Comparison of ENCODE assay signal across 18 mouse cellular contexts in genomic region chr14:29028391-29029106, GRCm38 (mm10). TPM values are rescaled to one million over a fixed set of nuclear protein-coding genes. Genes with fewer than 3 reads are reported as not detected.
DNase-seq lines count a peak whose midpoint lies in the region; ATAC-seq and TF ChIP-seq lines count a peak whose summit lies in the region.
"Had no signal": no experiment of that assay in that cellular context is flagged by ENCODE, and none has a peak within 500 bp of the region (broad histone marks: within the 10 kb centered on the region; RNA-seq: fewer than 3 reads in every experiment).

No protein-coding gene starts in this region.

- no peak overlapping the region for H3K4me3 ChIP-seq in hindbrain, embryonic 10.5 days
- no peak overlapping the region for H3K4me3 ChIP-seq in hindbrain, embryonic 16.5 days (ENCODE audit: low read length)
- H3K4me3 ChIP-seq in embryonic facial prominence, embryonic 11.5 days (ENCODE audit: low read depth, low read length): no peak overlapping the region
- H3K4me3 ChIP-seq in forebrain, embryonic 16.5 days (replicated peaks; ENCODE audit: low read length): no peak overlapping the region
- H3K4me3 ChIP-seq in limb, embryonic 11.5 days (ENCODE audit: low read depth, low read length): no peak overlapping the region
- H3K4me3 ChIP-seq in heart, adult 2 months: no peak overlapping the region
- H3K4me3 ChIP-seq: heart, embryonic 13.5 days; hindbrain, embryonic 15.5 days; liver, embryonic 15.5 days had no signal

- peak overlapping the region; percentile 64 for H3K27ac ChIP-seq in hindbrain, embryonic 10.5 days
- H3K27ac ChIP-seq in hindbrain, embryonic 16.5 days (ENCODE audit: low read depth, low read length): no peak overlapping the region; the same call in 1 of the 2 replicates
- peak overlapping the region; percentile 61; the same call in 1 of the 2 replicates for H3K27ac ChIP-seq in embryonic facial prominence, embryonic 11.5 days (replicated peaks; ENCODE audit: low read depth, low read length)
- peak overlapping the region; percentile 63 for H3K27ac ChIP-seq in forebrain, embryonic 16.5 days (ENCODE audit: low read length)
- 0 out of 2 replicates have a peak overlapping the region, but pooled peaks have one; percentile 15 for H3K27ac ChIP-seq in limb, embryonic 11.5 days (replicated peaks; ENCODE audit: low read depth, low read length)
- no peak overlapping the region for H3K27ac ChIP-seq in heart, adult 2 months
- H3K27ac ChIP-seq: heart, embryonic 13.5 days; hindbrain, embryonic 15.5 days; liver, embryonic 15.5 days had no signal

- no peaks in the 10 kb centered on the region for H3K36me3 ChIP-seq in hindbrain, embryonic 10.5 days
- no peaks in the 10 kb centered on the region for H3K36me3 ChIP-seq in hindbrain, embryonic 16.5 days (ENCODE audit: control insufficient read depth, insufficient read depth, low read length)
- no peaks in the 10 kb centered on the region for H3K36me3 ChIP-seq in embryonic facial prominence, embryonic 11.5 days (replicated peaks; ENCODE audit: control insufficient read depth, insufficient read depth, low read depth, low read length)
- H3K36me3 ChIP-seq in forebrain, embryonic 16.5 days (ENCODE audit: control insufficient read depth, insufficient read depth): no peaks in the 10 kb centered on the region
- no peaks in the 10 kb centered on the region for H3K36me3 ChIP-seq in limb, embryonic 11.5 days (ENCODE audit: control insufficient read depth, insufficient read depth, low read length)
- no peaks in the 10 kb centered on the region; the same call in 1 of the 2 replicates for H3K36me3 ChIP-seq in heart, adult 2 months (ENCODE audit: control insufficient read depth, insufficient read depth, low read length)
- H3K36me3 ChIP-seq: heart, embryonic 13.5 days; hindbrain, embryonic 15.5 days; liver, embryonic 15.5 days had no signal

- 64% methylated on average over 6 of the region's 6 CpGs for WGBS in hindbrain, embryonic 10.5 days
- whole genome bisulfite sequencing in hindbrain, embryonic 16.5 days: 41% methylated on average over 6 of the region's 6 CpGs
- WGBS in embryonic facial prominence, embryonic 11.5 days: 40% methylated on average over 6 of the region's 6 CpGs
- 21% methylated on average over 6 of the region's 6 CpGs for WGBS in forebrain, embryonic 16.5 days
- 25% methylated on average over 6 of the region's 6 CpGs for WGBS in limb, embryonic 11.5 days
- 71% methylated on average over 6 of the region's 6 CpGs for whole genome bisulfite sequencing in heart, adult 2 months

- TF ChIP-seq CTCF in heart, adult 2 months (IDR thresholded peaks at IDR 0.05): no peak

- H3K9ac ChIP-seq in hindbrain, embryonic 16.5 days (ENCODE audit: low read depth, low read length): no peak overlapping the region
- no peak overlapping the region for H3K9ac ChIP-seq in embryonic facial prominence, embryonic 11.5 days (replicated peaks; ENCODE audit: low read length)
- H3K9ac ChIP-seq in forebrain, embryonic 16.5 days (replicated peaks; ENCODE audit: low read depth, low read length): no peak overlapping the region
- H3K9ac ChIP-seq in limb, embryonic 11.5 days (ENCODE audit: low read length): no peak overlapping the region
- no peak overlapping the region for H3K9ac ChIP-seq in heart, adult 2 months (ENCODE audit: low read depth, low read length)
- H3K9ac ChIP-seq: heart, embryonic 13.5 days; hindbrain, embryonic 15.5 days; liver, embryonic 15.5 days had no signal

- TF ChIP-seq POLR2A in heart, adult 2 months (IDR thresholded peaks at IDR 0.05; ENCODE audit: insufficient read depth, low read depth, low read length): no peak

- no peak for DNase-seq in hindbrain, embryonic 10.5 days (ENCODE audit: low spot score)
- DNase-seq in embryonic facial prominence, embryonic 11.5 days (ENCODE audit: low spot score): peak; percentile 79
- peak; percentile 53 for DNase-seq in limb, embryonic 11.5 days (ENCODE audit: low spot score)
- no peak for DNase-seq in c-Kit-positive CD71-positive TER-119-positive erythroid progenitor cells, embryonic 14.5 days (ENCODE audit: low spot score)
- DNase-seq in kidney, postnatal 10 days: no peak
- no peak for DNase-seq in heart, adult 2 months
- DNase-seq: adrenal gland, postnatal 36 days; gastrocnemius, postnatal 14 days; kidney, adult 8-10 months; lung, postnatal 4 days; right cerebral cortex, adult 18-20 months had no signal

- no peak overlapping the region for H3K4me2 ChIP-seq in hindbrain, embryonic 16.5 days (ENCODE audit: low read length)
- H3K4me2 ChIP-seq in embryonic facial prominence, embryonic 11.5 days (ENCODE audit: low read depth, low read length): no peak overlapping the region
- H3K4me2 ChIP-seq in forebrain, embryonic 16.5 days (ENCODE audit: low read length): peak overlapping the region; percentile 16
- no peak overlapping the region for H3K4me2 ChIP-seq in limb, embryonic 11.5 days (ENCODE audit: low read depth, severe bottlenecking)
- H3K4me2 ChIP-seq: heart, embryonic 13.5 days; hindbrain, embryonic 15.5 days; liver, embryonic 15.5 days had no signal

- no peaks in the 10 kb centered on the region for H3K27me3 ChIP-seq in hindbrain, embryonic 10.5 days (ENCODE audit: insufficient read depth, poor library complexity, severe bottlenecking)
- H3K27me3 ChIP-seq in hindbrain, embryonic 16.5 days (replicated peaks; ENCODE audit: control insufficient read depth, insufficient read depth, low read length): no peaks in the 10 kb centered on the region
- no peaks in the 10 kb centered on the region for H3K27me3 ChIP-seq in embryonic facial prominence, embryonic 11.5 days (ENCODE audit: control insufficient read depth, insufficient read depth, low read length)
- no peaks in the 10 kb centered on the region for H3K27me3 ChIP-seq in forebrain, embryonic 16.5 days (replicated peaks; ENCODE audit: control insufficient read depth, insufficient read depth, low read length)
- no peaks in the 10 kb centered on the region for H3K27me3 ChIP-seq in limb, embryonic 11.5 days (ENCODE audit: control insufficient read depth, insufficient read depth, low read length)
- no peaks in the 10 kb centered on the region for H3K27me3 ChIP-seq in heart, adult 2 months (ENCODE audit: control insufficient read depth, insufficient read depth, low read length)
- H3K27me3 ChIP-seq: hindbrain, embryonic 15.5 days; liver, embryonic 15.5 days had no signal

- intact Hi-C loops in heart, adult 2 months (cut with DNase I): no loop called here

- no peaks in the 10 kb centered on the region for H3K9me3 ChIP-seq in hindbrain, embryonic 10.5 days
- no peaks in the 10 kb centered on the region for H3K9me3 ChIP-seq in hindbrain, embryonic 16.5 days (ENCODE audit: control insufficient read depth, low read length)
- H3K9me3 ChIP-seq in embryonic facial prominence, embryonic 11.5 days (replicated peaks; ENCODE audit: control insufficient read depth, low read length): no peaks in the 10 kb centered on the region
- no peaks in the 10 kb centered on the region for H3K9me3 ChIP-seq in forebrain, embryonic 16.5 days (ENCODE audit: control insufficient read depth, low read length)
- H3K9me3 ChIP-seq in limb, embryonic 11.5 days (ENCODE audit: control insufficient read depth, low read length): no peaks in the 10 kb centered on the region; the same call in 1 of the 2 replicates
- H3K9me3 ChIP-seq: heart, embryonic 13.5 days; hindbrain, embryonic 15.5 days; liver, embryonic 15.5 days had no signal

- peaks cover 22% of the 10 kb centered on the region for H3K4me1 ChIP-seq in hindbrain, embryonic 10.5 days (replicated peaks)
- peaks cover 8% of the 10 kb centered on the region for H3K4me1 ChIP-seq in hindbrain, embryonic 16.5 days (ENCODE audit: control insufficient read depth, insufficient read depth, low read depth, low read length)
- no peaks in the 10 kb centered on the region for H3K4me1 ChIP-seq in embryonic facial prominence, embryonic 11.5 days (ENCODE audit: control insufficient read depth, insufficient read depth, low read length)
- H3K4me1 ChIP-seq in forebrain, embryonic 16.5 days (replicated peaks; ENCODE audit: control insufficient read depth, insufficient read depth, low read length): peaks cover 27% of the 10 kb centered on the region
- peaks cover 8% of the 10 kb centered on the region; the same call in 1 of the 2 replicates for H3K4me1 ChIP-seq in limb, embryonic 11.5 days (ENCODE audit: control insufficient read depth, insufficient read depth, low read length)
- H3K4me1 ChIP-seq in heart, adult 2 months (ENCODE audit: control insufficient read depth, insufficient read depth, low read length): no peaks in the 10 kb centered on the region; the same call in none of the 2 replicates
- H3K4me1 ChIP-seq: liver, embryonic 15.5 days had no signal

- ATAC-seq in hindbrain, embryonic 16.5 days: no peak; the same call in 1 of the 2 replicates
- 0 out of 2 replicates have a peak, but pooled peaks have one; percentile 29 for ATAC-seq in embryonic facial prominence, embryonic 11.5 days (replicated peaks; ENCODE audit: insufficient number of reproducible peaks, low FRiP score, low TSS enrichment, low read depth)
- peak; percentile 35 for ATAC-seq in forebrain, embryonic 16.5 days
- no peak for ATAC-seq in limb, embryonic 11.5 days (ENCODE audit: insufficient number of reproducible peaks, low FRiP score, low TSS enrichment, low read depth)

- no peaks in the 10 kb centered on the region for H3K79me2 ChIP-seq in heart, adult 2 months (replicated peaks; ENCODE audit: control insufficient read depth, insufficient read depth, low read length)

- TF ChIP-seq EP300 in heart, adult 2 months (IDR thresholded peaks at IDR 0.05; ENCODE audit: insufficient read depth, low read depth, low read length): no peak

RNA-seq across cellular contexts. Expression of gene Lrtm1, which starts 10.5 kb away (rescaled TPM):
- 0.86 and 1.7 TPM in 2 replicates for polyA plus RNA-seq in hindbrain, embryonic 10.5 days (2016; fragmentation: Nextera tagmentation; extraction: Ambion mirVana)
- 0.31 and 0.38 TPM in 2 replicates for polyA plus RNA-seq in hindbrain, embryonic 16.5 days (2015; fragmentation: Nextera tagmentation; extraction: Ambion mirVana)
- 0.18 and 0.32 TPM in 2 replicates for polyA plus RNA-seq in embryonic facial prominence, embryonic 11.5 days (2014; fragmentation: Nextera tagmentation; extraction: Ambion mirVana)
- 0.07 and 0.33 TPM in 2 replicates for polyA plus RNA-seq in forebrain, embryonic 16.5 days (2015; fragmentation: Nextera tagmentation; extraction: Ambion mirVana)
- 0.15 and 0.16 TPM in 2 replicates for polyA plus RNA-seq in limb, embryonic 11.5 days (2014; fragmentation: Nextera tagmentation; extraction: Ambion mirVana)
- 100 to 1,000 TPM; 189 to 202 TPM for total RNA-seq in heart, adult 2 months (2021)
- polyA plus RNA-seq in heart, adult 2 months (2012; rRNA removed): 81.6 and 182 TPM in 2 replicates
- total RNA-seq: adrenal gland, postnatal 36 days had no signal
- polyA plus RNA-seq: cortical plate, adult 2 months; spleen, adult 2 months had no signal

Comparison
In these comparisons a context has a peak if more than half of its experiments do, and no peak if none do; other contexts are left out.
1. H3K27ac ChIP-seq: peak in hindbrain, embryonic 10.5 days (single experiment), embryonic facial prominence, embryonic 11.5 days (single experiment), forebrain, embryonic 16.5 days (single experiment) and limb, embryonic 11.5 days (single experiment); none in hindbrain, embryonic 16.5 days (single experiment) and heart, adult 2 months (single experiment).
2. DNase-seq: peak in embryonic facial prominence, embryonic 11.5 days (single experiment) and limb, embryonic 11.5 days (single experiment); none in hindbrain, embryonic 10.5 days (single experiment), c-Kit-positive CD71-positive TER-119-positive erythroid progenitor cells, embryonic 14.5 days (single experiment), kidney, postnatal 10 days (single experiment) and heart, adult 2 months (0 of 2).
3. ATAC-seq: peak in embryonic facial prominence, embryonic 11.5 days (single experiment) and forebrain, embryonic 16.5 days (single experiment); none in hindbrain, embryonic 16.5 days (single experiment) and limb, embryonic 11.5 days (single experiment).
4. RNA of gene Lrtm1, which starts 10.5 kb away (polyA plus RNA-seq): 81.6 to 182 TPM in heart, adult 2 months; 0.86 to 1.7 TPM in hindbrain, embryonic 10.5 days, 0.31 to 0.38 TPM in hindbrain, embryonic 16.5 days, 0.07 to 0.33 TPM in forebrain, embryonic 16.5 days, 0.18 to 0.32 TPM in embryonic facial prominence, embryonic 11.5 days and 0.15 to 0.16 TPM in limb, embryonic 11.5 days; every median in the first group is over 10 times any median in the second.